Mouse (Mus musculus) right cerebral cortex, postnatal 4 days (tissue): ENCODE measurements around the gene Sipa1l1.

Source experiments
- DNase-seq: peaks from one replicate; pipeline ENCODE4 v3.0.0-alpha.2; 2022

The Sipa1l1 gene

GRCm38 (mm10) chr12:82213056-82213455 lies 43.9 kb downstream of the Sipa1l1 start:
- no peak for DNase-seq

- no peak for DNase-seq
These were observed 45.8 kb downstream of the Sipa1l1 start for GRCm38 (mm10) chr12:82214916-82215315.

GRCm38 (mm10) chr12:82216801-82217553 lies 47.9 kb downstream of the Sipa1l1 start:
- no peak for DNase-seq

GRCm38 (mm10) chr12:82218201-82218600 lies 49.1 kb downstream of the Sipa1l1 start:
- DNase-seq, result no peak

GRCm38 (mm10) chr12:82220367-82221089 lies 51.4 kb downstream of the Sipa1l1 start:
- DNase-seq, result no peak

GRCm38 (mm10) chr12:82223126-82223815 lies 54.2 kb downstream of the Sipa1l1 start:
- DNase-seq, result no peak

- no peak for DNase-seq
These were observed 55.7 kb downstream of the Sipa1l1 start for GRCm38 (mm10) chr12:82224848-82225247.

- no peak for DNase-seq
These were observed 56.2 kb downstream of the Sipa1l1 start for GRCm38 (mm10) chr12:82225278-82225677.

GRCm38 (mm10) chr12:82225751-82226228 lies 56.7 kb downstream of the Sipa1l1 start:
- no peak for DNase-seq

- DNase-seq, result no peak
These were observed 57.4 kb downstream of the Sipa1l1 start for GRCm38 (mm10) chr12:82226311-82227066.

- no peak for DNase-seq
These were observed 61.0 kb downstream of the Sipa1l1 start for GRCm38 (mm10) chr12:82230127-82230526.

- DNase-seq, result no peak
These were observed 62.1 kb downstream of the Sipa1l1 start for GRCm38 (mm10) chr12:82231191-82231590.

GRCm38 (mm10) chr12:82233177-82233576 lies 64.1 kb downstream of the Sipa1l1 start:
- no peak for DNase-seq

- DNase-seq, result no peak
These were observed 65.5 kb downstream of the Sipa1l1 start for GRCm38 (mm10) chr12:82234463-82235223.

GRCm38 (mm10) chr12:82237095-82237494 lies 68.0 kb downstream of the Sipa1l1 start:
- DNase-seq, result no peak

GRCm38 (mm10) chr12:82237946-82238345 lies 68.8 kb downstream of the Sipa1l1 start:
- DNase-seq, result peak; percentile 13

GRCm38 (mm10) chr12:82240674-82241073 lies 71.6 kb downstream of the Sipa1l1 start:
- DNase-seq, result no peak

GRCm38 (mm10) chr12:82245219-82245618 lies 76.1 kb downstream of the Sipa1l1 start:
- DNase-seq, result no peak

GRCm38 (mm10) chr12:82246422-82246821 lies 77.3 kb downstream of the Sipa1l1 start:
- no peak for DNase-seq

GRCm38 (mm10) chr12:82247371-82248258 lies 78.5 kb downstream of the Sipa1l1 start:
- no peak for DNase-seq

GRCm38 (mm10) chr12:82248501-82248900 lies 79.4 kb downstream of the Sipa1l1 start:
- no peak for DNase-seq
